Mouse (Mus musculus): ENCODE results near the gene Cd300lg. TPM values are rescaled to one million over a fixed set of nuclear protein-coding genes. Genes with fewer than 3 reads are reported as not detected.

The Cd300lg gene
- polyA plus RNA-seq, 1 experiment from 2014 or later: 1.6 TPM

- Histone ChIP-seq H3K9me3 (no peaks in the 10 kb centered on the region), H3K4me1 (replicated peaks) (peaks cover 6% of the 10 kb centered on the region), H3K36me3 (no peaks in the 10 kb centered on the region), H3K9ac (no peak overlapping the region), H3K27ac (no peak overlapping the region), H3K27me3 (replicated peaks) (no peaks in the 10 kb centered on the region), H3K4me3 (replicated peaks) (peak overlapping the region; percentile 35), H3K4me2 (replicated peaks) (peak overlapping the region; percentile 87)
- peak; percentile 76 for ATAC-seq
- WGBS: 4% methylated on average over 23 of the region's 23 CpGs
Observed at GRCm38 (mm10) chr11:102061236-102061940, 20.1 kb downstream of the Cd300lg start.

- ATAC-seq: no peak
- Histone ChIP-seq H3K36me3 (no peaks in the 10 kb centered on the region), H3K4me2 (replicated peaks) (peak overlapping the region; percentile 87; the same call in 1 of the 2 replicates), H3K4me1 (replicated peaks) (peaks cover 6% of the 10 kb centered on the region), H3K9ac (no peak overlapping the region), H3K27me3 (replicated peaks) (no peaks in the 10 kb centered on the region), H3K4me3 (replicated peaks) (peak overlapping the region; percentile 35; the same call in 1 of the 2 replicates), H3K27ac (no peak overlapping the region), H3K9me3 (no peaks in the 10 kb centered on the region)
- WGBS: 35% methylated on average over 16 of the region's 16 CpGs
Observed at GRCm38 (mm10) chr11:102061941-102062473, 20.7 kb downstream of the Cd300lg start.

GRCm38 (mm10) chr11:102063076-102063475, 21.8 kb downstream of the Cd300lg start:
- no peak overlapping the region for H3K4me2 ChIP-seq (replicated peaks)
- WGBS: 60% methylated on average over 13 of the region's 13 CpGs
- no peak overlapping the region for H3K27ac ChIP-seq
- H3K27me3 ChIP-seq (replicated peaks): no peaks in the 10 kb centered on the region
- H3K9ac ChIP-seq: no peak overlapping the region
- no peaks in the 10 kb centered on the region for H3K36me3 ChIP-seq
- ATAC-seq: no peak
- H3K4me1 ChIP-seq (replicated peaks): peaks cover 6% of the 10 kb centered on the region
- H3K9me3 ChIP-seq: no peaks in the 10 kb centered on the region
- no peak overlapping the region for H3K4me3 ChIP-seq (replicated peaks)

GRCm38 (mm10) chr11:102068969-102069368, 27.7 kb downstream of the Cd300lg start:
- H3K36me3 ChIP-seq: no peaks in the 10 kb centered on the region
- no peak overlapping the region for H3K4me3 ChIP-seq (replicated peaks)
- H3K9ac ChIP-seq: no peak overlapping the region
- no peak for ATAC-seq
- no peaks in the 10 kb centered on the region for H3K27me3 ChIP-seq (replicated peaks)
- peaks cover 6% of the 10 kb centered on the region; the same call in 1 of the 2 replicates for H3K4me1 ChIP-seq (replicated peaks)
- no peak overlapping the region for H3K27ac ChIP-seq
- H3K9me3 ChIP-seq: no peaks in the 10 kb centered on the region
- 43% methylated on average over 2 of the region's 2 CpGs for WGBS
- no peak overlapping the region for H3K4me2 ChIP-seq (replicated peaks)

- no peaks in the 10 kb centered on the region for H3K27me3 ChIP-seq (replicated peaks)
- H3K4me3 ChIP-seq (replicated peaks): no peak overlapping the region
- H3K27ac ChIP-seq: no peak overlapping the region
- H3K9ac ChIP-seq: no peak overlapping the region
- peaks cover 6% of the 10 kb centered on the region; the same call in 1 of the 2 replicates for H3K4me1 ChIP-seq (replicated peaks)
- no peak overlapping the region for H3K4me2 ChIP-seq (replicated peaks)
- no peaks in the 10 kb centered on the region for H3K9me3 ChIP-seq
- no peaks in the 10 kb centered on the region for H3K36me3 ChIP-seq
- ATAC-seq: no peak
- WGBS: 67% methylated on average over 11 of the region's 11 CpGs
Observed at GRCm38 (mm10) chr11:102069633-102070032, 28.3 kb downstream of the Cd300lg start.

- Histone ChIP-seq H3K4me2 (replicated peaks) (peak overlapping the region; percentile 44), H3K9ac (no peak overlapping the region), H3K27me3 (replicated peaks) (no peaks in the 10 kb centered on the region), H3K4me1 (replicated peaks) (peaks cover 6% of the 10 kb centered on the region; the same call in 1 of the 2 replicates), H3K9me3 (no peaks in the 10 kb centered on the region), H3K27ac (no peak overlapping the region), H3K4me3 (replicated peaks) (no peak overlapping the region), H3K36me3 (no peaks in the 10 kb centered on the region)
- WGBS: 10% methylated on average over 13 of the region's 13 CpGs
- ATAC-seq: no peak
Observed at GRCm38 (mm10) chr11:102070426-102070825, 29.1 kb downstream of the Cd300lg start.

- 70% methylated on average over 5 of the region's 5 CpGs for WGBS
- H3K4me1 ChIP-seq (replicated peaks): peaks cover 6% of the 10 kb centered on the region; the same call in 1 of the 2 replicates
- H3K4me3 ChIP-seq (replicated peaks): no peak overlapping the region
- H3K9me3 ChIP-seq: no peaks in the 10 kb centered on the region
- no peak overlapping the region for H3K27ac ChIP-seq
- H3K27me3 ChIP-seq (replicated peaks): no peaks in the 10 kb centered on the region
- no peak overlapping the region for H3K9ac ChIP-seq
- no peak overlapping the region for H3K4me2 ChIP-seq (replicated peaks)
- H3K36me3 ChIP-seq: no peaks in the 10 kb centered on the region
- no peak for ATAC-seq
Observed at GRCm38 (mm10) chr11:102072729-102073128, 31.4 kb downstream of the Cd300lg start.

- H3K9ac ChIP-seq: no peak overlapping the region
- H3K27me3 ChIP-seq (replicated peaks): no peaks in the 10 kb centered on the region
- H3K4me1 ChIP-seq (replicated peaks): peaks cover 6% of the 10 kb centered on the region; the same call in 1 of the 2 replicates
- no peaks in the 10 kb centered on the region for H3K36me3 ChIP-seq
- H3K9me3 ChIP-seq: no peaks in the 10 kb centered on the region
- H3K4me2 ChIP-seq (replicated peaks): no peak overlapping the region
- ATAC-seq: no peak
- WGBS: 83% methylated on average over 14 of the region's 14 CpGs
- no peak overlapping the region for H3K4me3 ChIP-seq (replicated peaks)
- H3K27ac ChIP-seq: no peak overlapping the region
Observed at GRCm38 (mm10) chr11:102073722-102074121, 32.4 kb downstream of the Cd300lg start.

GRCm38 (mm10) chr11:102082322-102082721, 41.0 kb downstream of the Cd300lg start:
- 1% methylated on average over 18 of the region's 18 CpGs for WGBS
- Histone ChIP-seq H3K27ac (no peak overlapping the region), H3K4me3 (replicated peaks) (peak overlapping the region; percentile 38), H3K36me3 (no peaks in the 10 kb centered on the region), H3K9me3 (no peaks in the 10 kb centered on the region), H3K4me2 (replicated peaks) (peak overlapping the region; percentile 90), H3K27me3 (replicated peaks) (no peaks in the 10 kb centered on the region), H3K4me1 (replicated peaks) (peaks cover 24% of the 10 kb centered on the region), H3K9ac (peak overlapping the region; percentile 41)
- ATAC-seq: peak; percentile 90

GRCm38 (mm10) chr11:102083193-102083592, 41.9 kb downstream of the Cd300lg start:
- H3K9ac ChIP-seq: no peak overlapping the region
- WGBS: 49% methylated on average over 4 of the region's 4 CpGs
- H3K4me2 ChIP-seq (replicated peaks): no peak overlapping the region
- H3K4me3 ChIP-seq (replicated peaks): no peak overlapping the region
- no peaks in the 10 kb centered on the region for H3K9me3 ChIP-seq
- ATAC-seq: no peak
- no peaks in the 10 kb centered on the region for H3K36me3 ChIP-seq
- H3K27ac ChIP-seq: no peak overlapping the region
- peaks cover 24% of the 10 kb centered on the region for H3K4me1 ChIP-seq (replicated peaks)
- H3K27me3 ChIP-seq (replicated peaks): no peaks in the 10 kb centered on the region

- Histone ChIP-seq H3K9me3 (no peaks in the 10 kb centered on the region), H3K4me3 (replicated peaks) (no peak overlapping the region), H3K36me3 (no peaks in the 10 kb centered on the region), H3K4me2 (replicated peaks) (no peak overlapping the region), H3K27ac (no peak overlapping the region), H3K27me3 (replicated peaks) (no peaks in the 10 kb centered on the region), H3K4me1 (replicated peaks) (peaks cover 26% of the 10 kb centered on the region), H3K9ac (no peak overlapping the region)
- 58% methylated on average over 7 of the region's 7 CpGs for WGBS
- ATAC-seq: no peak
Observed at GRCm38 (mm10) chr11:102084159-102084558, 42.9 kb downstream of the Cd300lg start.

GRCm38 (mm10) chr11:102086331-102086730, 45.0 kb downstream of the Cd300lg start:
- Histone ChIP-seq H3K9me3 (no peaks in the 10 kb centered on the region), H3K4me1 (replicated peaks) (peaks cover 30% of the 10 kb centered on the region), H3K4me3 (replicated peaks) (no peak overlapping the region), H3K9ac (no peak overlapping the region), H3K36me3 (no peaks in the 10 kb centered on the region), H3K4me2 (replicated peaks) (peak overlapping the region; percentile 97; the same call in 1 of the 2 replicates), H3K27me3 (replicated peaks) (no peaks in the 10 kb centered on the region), H3K27ac (0 out of 2 replicates have a peak overlapping the region, but pooled peaks have one; percentile 77)
- 16% methylated on average over 3 of the region's 3 CpGs for WGBS
- ATAC-seq: no peak
